Mouse (Mus musculus): ENCODE results near the gene Cyp4f13.

Cyp4f13 gene

GRCm38 (mm10) chr17:32947215-32947914, at the start of gene Cyp4f13:
TSS of gene Cyp4f13 (minus strand) at chr17:32947402.
- DNase-seq (ENCODE audit: low spot score): peak; percentile 98

DNA sequence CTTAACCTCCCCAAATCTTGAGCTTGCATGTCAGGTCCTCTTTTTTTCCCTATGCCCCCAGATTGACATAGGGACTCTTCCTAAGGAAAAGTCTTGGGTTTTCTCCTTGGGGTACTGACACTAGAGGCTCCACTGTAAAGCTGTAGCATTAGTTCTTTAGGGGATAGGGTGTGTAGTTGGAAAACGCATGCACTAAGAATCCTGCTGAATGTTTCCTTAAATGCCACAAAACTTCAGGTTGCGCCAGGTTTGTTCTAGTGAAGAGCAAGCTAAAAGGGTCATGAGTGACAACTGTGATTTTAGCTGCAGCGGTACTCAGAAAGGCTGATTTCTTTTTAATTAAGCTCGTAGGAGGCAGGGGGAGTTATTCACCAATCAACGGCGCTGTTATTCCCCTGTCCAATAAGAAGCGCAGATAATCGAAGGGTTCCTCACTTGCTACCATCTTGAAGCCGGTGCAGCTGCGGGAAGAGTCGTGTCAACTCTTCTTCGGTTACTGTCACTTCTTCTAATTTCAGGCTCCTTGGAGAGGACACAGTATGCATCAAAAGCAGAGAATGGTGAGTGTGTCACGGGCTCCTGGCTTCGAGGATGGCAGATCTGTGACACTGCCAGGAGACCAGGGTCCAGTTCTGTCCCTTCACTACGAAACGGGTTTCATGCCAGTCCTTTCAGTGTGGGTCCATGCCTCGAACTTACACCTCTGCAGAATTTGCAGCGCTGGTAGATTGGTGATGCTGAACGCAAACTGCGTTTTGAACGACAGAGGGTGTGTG, 45.7 kb upstream of the Cyp4f13 start, which contains the start of gene Zfp952:
Gene Zfp952 (plus strand): TSS at position 431 of the 776 bp plus-strand sequence.
- peak; percentile 92 for DNase-seq (ENCODE audit: low spot score)

GRCm38 (mm10) chr17:32991965-32992698, 44.9 kb upstream of the Cyp4f13 start:
- no peak for DNase-seq (ENCODE audit: low spot score)

DNA sequence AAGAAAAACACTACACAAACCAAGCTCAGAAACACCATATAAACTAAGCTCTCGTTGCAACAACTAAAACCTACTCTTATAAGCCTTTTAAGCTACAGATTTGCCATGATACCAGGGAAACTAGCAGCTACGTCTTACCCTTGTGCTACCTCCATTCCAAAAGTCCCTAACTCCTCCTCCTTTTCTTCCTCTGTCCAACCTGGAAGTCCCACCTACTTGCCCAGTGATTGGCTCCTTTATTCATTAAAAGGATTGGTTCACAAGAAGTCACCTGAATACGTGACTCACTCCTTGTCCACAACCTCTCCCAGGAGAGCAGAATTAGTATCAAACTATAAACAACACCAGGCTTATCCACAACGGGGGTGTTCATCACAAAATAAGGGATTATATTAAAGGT, 39.1 kb upstream of the Cyp4f13 start:
- DNase-seq (ENCODE audit: low spot score): no peak

- DNase-seq (ENCODE audit: low spot score): no peak
Measured at GRCm38 (mm10) chr17:32981361-32981760, 34.2 kb upstream of the Cyp4f13 start.

GRCm38 (mm10) chr17:32965623-32966290, 18.6 kb upstream of the Cyp4f13 start, which contains the start of gene Zfp472:
TSS of gene Zfp472 (plus strand) at chr17:32965814.
- peak; percentile 93 for DNase-seq (ENCODE audit: low spot score)

DNA sequence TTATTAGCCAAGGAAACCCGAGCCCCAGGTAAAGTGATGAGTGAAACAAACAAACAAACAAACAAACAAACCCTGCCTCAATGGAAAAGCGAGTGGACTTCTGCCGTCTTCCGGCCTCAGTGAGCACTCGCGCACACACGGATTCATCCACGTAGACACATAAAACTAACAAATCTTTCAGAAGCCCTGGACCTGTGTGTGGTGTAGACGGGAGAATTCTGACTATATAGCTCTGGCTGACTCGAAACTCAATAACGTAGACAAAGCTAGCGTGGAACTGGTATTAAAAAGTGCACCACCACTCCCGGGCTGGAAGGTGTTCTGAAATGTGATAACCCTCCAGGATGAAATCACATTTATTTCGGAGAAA, 18.0 kb upstream of the Cyp4f13 start:
- no peak for DNase-seq (ENCODE audit: low spot score)

GRCm38 (mm10) chr17:32951441-32951840, 4.2 kb upstream of the Cyp4f13 start:
- DNase-seq (ENCODE audit: low spot score): peak; percentile 73

DNA sequence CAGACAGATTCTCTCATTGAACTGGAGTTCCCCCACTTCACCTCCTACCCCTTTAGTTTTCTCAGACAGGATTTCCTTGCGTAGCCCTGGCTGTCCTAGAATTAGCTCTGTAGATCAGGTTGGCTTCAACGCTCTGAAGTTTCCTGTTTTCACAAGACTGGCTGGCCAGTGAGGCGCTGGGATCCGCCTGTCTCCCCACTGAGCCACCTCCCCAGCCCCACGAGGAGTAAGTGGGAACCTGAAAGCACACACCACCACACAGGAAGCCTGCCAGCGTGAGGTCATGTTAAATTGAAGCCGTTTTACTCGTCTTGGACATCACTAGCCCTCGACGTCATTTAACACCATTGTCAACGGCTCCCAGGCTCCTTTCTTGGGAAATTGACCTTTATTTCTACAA, 3.8 kb upstream of the Cyp4f13 start:
- DNase-seq (ENCODE audit: low spot score): no peak

DNA sequence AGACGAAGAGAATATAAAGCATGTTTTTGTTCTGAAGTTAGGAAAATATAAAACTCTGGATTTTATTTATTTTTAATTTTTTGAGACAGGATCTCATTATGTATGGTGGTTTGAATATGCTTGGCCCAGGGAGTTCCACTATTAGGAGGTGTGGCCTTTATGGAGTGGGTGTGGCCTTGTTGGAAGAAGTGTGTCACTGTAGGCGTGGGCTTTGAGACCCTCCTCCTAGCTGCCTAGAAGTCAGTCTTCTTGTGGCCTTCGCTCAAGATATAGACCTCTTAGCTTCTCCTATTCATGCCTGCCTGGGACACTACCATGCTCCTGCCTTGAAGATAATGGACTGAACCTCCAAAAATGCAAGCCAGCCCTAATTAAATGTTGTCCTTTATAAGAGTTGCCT, 2.9 kb upstream of the Cyp4f13 start:
- no peak for DNase-seq (ENCODE audit: low spot score)

DNA sequence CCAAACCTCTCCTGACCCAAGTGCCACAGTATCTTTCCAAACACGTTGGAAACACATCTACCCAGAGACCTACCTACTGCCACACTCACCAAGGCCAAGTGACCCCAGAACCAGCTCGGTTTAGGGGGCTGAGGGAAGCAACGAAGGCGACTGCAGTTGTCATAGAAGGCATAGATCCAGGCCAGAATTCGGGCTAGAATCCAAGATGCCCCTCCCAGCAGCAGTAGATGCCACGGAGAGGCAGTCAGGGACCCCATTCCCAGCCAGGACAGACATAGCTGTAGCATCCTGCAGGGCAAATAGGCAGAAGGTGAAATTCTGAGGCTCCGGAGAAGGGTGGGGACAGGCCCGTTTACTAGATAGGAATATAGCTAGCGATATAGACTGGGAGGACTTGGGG, 486 bp downstream of the Cyp4f13 start:
- DNase-seq (ENCODE audit: low spot score): no peak

- DNase-seq (ENCODE audit: low spot score): no peak
Measured at GRCm38 (mm10) chr17:32944402-32945035, 2.7 kb downstream of the Cyp4f13 start.

- no peak for DNase-seq (ENCODE audit: low spot score)
Measured at GRCm38 (mm10) chr17:32943661-32944060, 3.5 kb downstream of the Cyp4f13 start.

DNA sequence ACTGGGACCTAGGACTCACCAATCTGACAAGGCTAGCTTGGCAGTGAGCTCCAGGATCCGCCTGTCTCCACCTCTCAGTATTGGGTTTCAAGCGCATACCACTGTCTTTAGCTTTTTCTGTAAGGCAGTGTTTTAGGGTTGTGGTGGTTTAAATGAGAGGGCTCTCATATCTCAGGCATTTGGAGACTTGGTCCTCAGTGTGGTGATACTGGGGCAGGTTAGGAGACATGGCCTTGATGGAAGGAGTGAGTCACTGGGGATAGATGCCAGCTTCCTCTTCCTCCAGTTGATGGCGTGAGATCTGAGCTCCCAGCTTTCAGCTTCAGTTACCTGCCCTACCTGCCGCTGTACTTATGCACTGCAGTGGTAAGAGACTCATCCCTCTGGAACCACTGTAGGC, 7.4 kb downstream of the Cyp4f13 start:
- DNase-seq (ENCODE audit: low spot score): no peak

- DNase-seq (ENCODE audit: low spot score): no peak
Measured at GRCm38 (mm10) chr17:32927803-32928202, 19.4 kb downstream of the Cyp4f13 start.

DNA sequence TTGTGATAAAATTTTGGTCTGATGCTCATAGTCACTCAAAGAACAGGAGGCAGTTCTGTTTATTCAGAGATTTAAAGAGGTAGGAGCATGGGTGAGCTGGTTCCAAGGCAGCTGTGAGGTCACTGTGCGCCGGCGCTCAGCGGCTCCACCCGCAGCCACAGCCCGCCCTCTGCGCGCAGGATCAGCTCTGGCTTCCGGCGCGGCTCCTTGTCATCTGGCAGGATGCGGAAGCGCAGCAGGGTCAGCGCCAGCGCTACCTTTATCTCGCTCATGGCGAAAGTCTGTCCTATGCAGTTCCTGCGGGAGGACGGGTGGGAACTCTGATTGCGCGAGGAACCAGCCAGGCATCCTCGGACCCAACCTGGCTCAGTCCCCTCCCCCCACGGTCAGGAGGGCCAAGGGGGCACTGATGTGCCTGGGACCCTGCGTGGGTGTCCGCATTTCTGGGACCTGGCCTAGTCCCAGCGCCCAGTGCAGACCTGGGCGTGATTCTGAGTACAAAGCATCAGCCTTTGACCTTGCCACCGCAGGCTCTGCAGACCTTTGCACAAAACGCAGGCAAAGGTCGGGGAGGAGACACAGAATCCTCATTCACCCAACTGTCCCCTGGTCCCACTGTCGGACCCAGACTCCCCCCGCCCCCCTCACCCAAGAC, 22.4 kb downstream of the Cyp4f13 start:
- no peak for DNase-seq (ENCODE audit: low spot score)

- DNase-seq (ENCODE audit: low spot score): no peak
Measured at GRCm38 (mm10) chr17:32923681-32924080, 23.5 kb downstream of the Cyp4f13 start.

GRCm38 (mm10) chr17:32919123-32919522, 28.1 kb downstream of the Cyp4f13 start:
- DNase-seq (ENCODE audit: low spot score): no peak

- DNase-seq (ENCODE audit: low spot score): peak; percentile 76
Measured at GRCm38 (mm10) chr17:32917131-32917530, 30.1 kb downstream of the Cyp4f13 start, which contains the start of gene Cyp4f14. TSS of gene Cyp4f14 (minus strand) at chr17:32917342.

GRCm38 (mm10) chr17:32916075-32916474, 31.1 kb downstream of the Cyp4f13 start:
- no peak for DNase-seq (ENCODE audit: low spot score)

- no peak for DNase-seq (ENCODE audit: low spot score)
Measured at GRCm38 (mm10) chr17:32906172-32906571, 41.0 kb downstream of the Cyp4f13 start.

Measured in adipocyte (in vitro differentiated cells).